ENCODE assay signal across 11 mouse cellular contexts in genomic region chr13:58068421-58069209, GRCm38 (mm10). TPM values are rescaled to one million over a fixed set of nuclear protein-coding genes. Genes with fewer than 3 reads are reported as not detected.
DNase-seq lines count a peak whose midpoint lies in the region; ATAC-seq lines count a peak whose summit lies in the region.
"Had no signal": no experiment of that assay in that cellular context is flagged by ENCODE, and none has a peak within 500 bp of the region (broad histone marks: within the 10 kb centered on the region; RNA-seq: fewer than 3 reads in every experiment).

No protein-coding gene starts in this region.

- H3K4me2 ChIP-seq in forebrain, embryonic 13.5 days = no peak overlapping the region
- no peak overlapping the region for H3K4me2 ChIP-seq in forebrain, embryonic 12.5 days
- H3K4me2 ChIP-seq in heart, embryonic 15.5 days = no peak overlapping the region

- peaks cover 7% of the 10 kb centered on the region; the same call in 1 of the 2 replicates for H3K4me1 ChIP-seq in forebrain, embryonic 13.5 days
- H3K4me1 ChIP-seq in forebrain, embryonic 12.5 days = peaks cover 8% of the 10 kb centered on the region; the same call in 1 of the 2 replicates
- peaks cover 56% of the 10 kb centered on the region for H3K4me1 ChIP-seq in heart, embryonic 15.5 days (replicated peaks)

- no peak overlapping the region for H3K9ac ChIP-seq in forebrain, embryonic 13.5 days
- no peak overlapping the region for H3K9ac ChIP-seq in forebrain, embryonic 12.5 days
- no peak overlapping the region for H3K9ac ChIP-seq in heart, embryonic 15.5 days

- intact Hi-C loops in left cerebral cortex, postnatal 4 days (cut with DNase I) = no loop called here

- WGBS in forebrain, embryonic 13.5 days = 91% methylated on average over 15 of the region's 15 CpGs
- 91% methylated on average over 15 of the region's 15 CpGs for WGBS in forebrain, embryonic 12.5 days
- 85% methylated on average over 15 of the region's 15 CpGs for WGBS in heart, embryonic 15.5 days

- H3K27ac ChIP-seq in forebrain, embryonic 13.5 days = no peak overlapping the region
- no peak overlapping the region for H3K27ac ChIP-seq in forebrain, embryonic 12.5 days
- peak overlapping the region; percentile 89; the same call in 1 of the 2 replicates for H3K27ac ChIP-seq in heart, embryonic 15.5 days

- H3K4me3 ChIP-seq in forebrain, embryonic 13.5 days = no peak overlapping the region
- H3K4me3 ChIP-seq in forebrain, embryonic 12.5 days (replicated peaks) = no peak overlapping the region
- H3K4me3 ChIP-seq in heart, embryonic 15.5 days = no peak overlapping the region
- H3K4me3 ChIP-seq: erythroblast, embryonic 14.5 days; myocyte had no signal

- no peaks in the 10 kb centered on the region for H3K36me3 ChIP-seq in forebrain, embryonic 13.5 days (ENCODE audit: poor library complexity, severe bottlenecking)
- no peaks in the 10 kb centered on the region for H3K36me3 ChIP-seq in forebrain, embryonic 12.5 days (replicated peaks)
- H3K36me3 ChIP-seq in heart, embryonic 15.5 days = no peaks in the 10 kb centered on the region

- ATAC-seq in forebrain, embryonic 13.5 days = peak; percentile 58; the same call in 1 of the 2 replicates
- no peak for ATAC-seq in forebrain, embryonic 12.5 days (ENCODE audit: low FRiP score)
- ATAC-seq in heart, embryonic 15.5 days (replicated peaks; ENCODE audit: insufficient number of reproducible peaks, insufficient read depth, low FRiP score, low read depth) = no peak
- ATAC-seq: hindbrain, embryonic 16.5 days had no signal

- DNase-seq in kidney, postnatal 10 days = peak; percentile 37
- DNase-seq in kidney, adult 8-10 months = no peak
- DNase-seq in left cerebral cortex, postnatal 4 days = peak; percentile 27
- no peak for DNase-seq in cerebellum, adult 18-20 months
- no peak for DNase-seq in embryo, embryonic 10.5 days (ENCODE audit: low spot score)

- H3K27me3 ChIP-seq in forebrain, embryonic 13.5 days = no peaks in the 10 kb centered on the region
- H3K27me3 ChIP-seq in forebrain, embryonic 12.5 days = no peaks in the 10 kb centered on the region
- no peaks in the 10 kb centered on the region for H3K27me3 ChIP-seq in heart, embryonic 15.5 days

- H3K9me3 ChIP-seq in forebrain, embryonic 13.5 days (replicated peaks) = no peaks in the 10 kb centered on the region
- H3K9me3 ChIP-seq in forebrain, embryonic 12.5 days = no peaks in the 10 kb centered on the region
- H3K9me3 ChIP-seq in heart, embryonic 15.5 days (replicated peaks) = no peaks in the 10 kb centered on the region

RNA-seq across cellular contexts. Expression of gene Klhl3, which starts 44.8 kb away (rescaled TPM):
- 5.6 and 6.7 TPM in 2 replicates for polyA plus RNA-seq in forebrain, embryonic 13.5 days (2015; fragmentation: Nextera tagmentation; extraction: Ambion mirVana)
- 3.9 and 4.3 TPM in 2 replicates for polyA plus RNA-seq in forebrain, embryonic 12.5 days (2016; fragmentation: Nextera tagmentation; extraction: Ambion mirVana)
- polyA plus RNA-seq in heart, embryonic 15.5 days (2015; fragmentation: Nextera tagmentation; extraction: Ambion mirVana) = 7.1 and 7.2 TPM in 2 replicates
- total RNA-seq in left cerebral cortex, postnatal 4 days (2021) = 10 to 100 TPM; 19.4 to 19.8 TPM
- polyA plus RNA-seq: erythroblast, embryonic 14.5 days had no signal

RNA-seq across cellular contexts. Expression of gene Hnrnpa0, which starts 59.7 kb away (rescaled TPM):
- polyA plus RNA-seq in forebrain, embryonic 13.5 days (2015; fragmentation: Nextera tagmentation; extraction: Ambion mirVana) = 73.6 and 81.0 TPM in 2 replicates
- 69.5 and 75.3 TPM in 2 replicates for polyA plus RNA-seq in forebrain, embryonic 12.5 days (2016; fragmentation: Nextera tagmentation; extraction: Ambion mirVana)
- polyA plus RNA-seq in heart, embryonic 15.5 days (2015; fragmentation: Nextera tagmentation; extraction: Ambion mirVana) = 15.9 and 21.0 TPM in 2 replicates
- 100 to 1,000 TPM; 224 to 244 TPM for total RNA-seq in left cerebral cortex, postnatal 4 days (2021)

Comparison
In these comparisons a context has a peak if more than half of its experiments do, and no peak if none do; other contexts are left out.
1. DNase-seq: peak in kidney, postnatal 10 days (single experiment) and left cerebral cortex, postnatal 4 days (single experiment); none in kidney, adult 8-10 months (0 of 2), cerebellum, adult 18-20 months (0 of 2) and embryo, embryonic 10.5 days (single experiment).